Mouse (Mus musculus): ENCODE measurements around the gene Aadacl4. TPM values are rescaled to one million over a fixed set of nuclear protein-coding genes. Genes with fewer than 3 reads are reported as not detected.

Gene Aadacl4
- polyA plus RNA-seq (2015; fragmentation: Illumina TruSeq; extraction: RNeasy Lipid Tissue Mini Kit (QIAGEN cat#74804); ENCODE audit: insufficient read depth, low read depth, low replicate concordance) = not detected

GRCm38 (mm10) chr4:144613407-144613806 is at the start of gene Aadacl4:
TSS of gene Aadacl4 (plus strand) at chr4:144613707.

GRCm38 (mm10) chr4:144565034-144565433 is 48.5 kb upstream of the Aadacl4 start, which contains the start of gene Gm13124:
TSS of gene Gm13124 (minus strand) at chr4:144565134.

Other genes with a start within 250 kb of the Aadacl4 start
- gene Pramef20, start 235.8 kb upstream of the Aadacl4 start, polyA plus RNA-seq (2015; fragmentation: Illumina TruSeq; extraction: RNeasy Lipid Tissue Mini Kit (QIAGEN cat#74804); ENCODE audit: insufficient read depth, low read depth, low replicate concordance) = not detected
- gene Pramef12, start 205.2 kb upstream of the Aadacl4 start, polyA plus RNA-seq (2015; fragmentation: Illumina TruSeq; extraction: RNeasy Lipid Tissue Mini Kit (QIAGEN cat#74804); ENCODE audit: insufficient read depth, low read depth, low replicate concordance) = not detected
- gene 1700012P22Rik, start 174.9 kb upstream of the Aadacl4 start, polyA plus RNA-seq (2015; fragmentation: Illumina TruSeq; extraction: RNeasy Lipid Tissue Mini Kit (QIAGEN cat#74804); ENCODE audit: insufficient read depth, low read depth, low replicate concordance) = not detected
- not detected for gene Gm9944, start 160.4 kb upstream of the Aadacl4 start, polyA plus RNA-seq (2015; fragmentation: Illumina TruSeq; extraction: RNeasy Lipid Tissue Mini Kit (QIAGEN cat#74804); ENCODE audit: insufficient read depth, low read depth, low replicate concordance)
- gene Aadacl3, start 150.0 kb upstream of the Aadacl4 start, polyA plus RNA-seq (2015; fragmentation: Illumina TruSeq; extraction: RNeasy Lipid Tissue Mini Kit (QIAGEN cat#74804); ENCODE audit: insufficient read depth, low read depth, low replicate concordance) = not detected
- gene 9430007A20Rik, start 93.9 kb upstream of the Aadacl4 start, polyA plus RNA-seq (2015; fragmentation: Illumina TruSeq; extraction: RNeasy Lipid Tissue Mini Kit (QIAGEN cat#74804); ENCODE audit: insufficient read depth, low read depth, low replicate concordance) = not detected
- not detected for gene Gm13124, start 48.6 kb upstream of the Aadacl4 start, polyA plus RNA-seq (2015; fragmentation: Illumina TruSeq; extraction: RNeasy Lipid Tissue Mini Kit (QIAGEN cat#74804); ENCODE audit: insufficient read depth, low read depth, low replicate concordance)
- gene Gm436, start 72.7 kb downstream of the Aadacl4 start, polyA plus RNA-seq (2015; fragmentation: Illumina TruSeq; extraction: RNeasy Lipid Tissue Mini Kit (QIAGEN cat#74804); ENCODE audit: insufficient read depth, low read depth, low replicate concordance) = not detected
- not detected for gene Gm13178, start 107.7 kb downstream of the Aadacl4 start, polyA plus RNA-seq (2015; fragmentation: Illumina TruSeq; extraction: RNeasy Lipid Tissue Mini Kit (QIAGEN cat#74804); ENCODE audit: insufficient read depth, low read depth, low replicate concordance)
- gene Gm438, start 172.9 kb downstream of the Aadacl4 start, polyA plus RNA-seq (2015; fragmentation: Illumina TruSeq; extraction: RNeasy Lipid Tissue Mini Kit (QIAGEN cat#74804); ENCODE audit: insufficient read depth, low read depth, low replicate concordance) = not detected

All from pancreas, adult 10 weeks (tissue).